Comparison of ENCODE assay signal across 17 mouse cellular contexts in genomic region chr12:95384248-95384964, GRCm38 (mm10).
A peak's percentile ranks its signal among the peaks of the same experiment; 100 is the strongest.
DNase-seq lines count a peak whose midpoint lies in the region; ATAC-seq and TF ChIP-seq lines count a peak whose summit lies in the region.
"Had no signal": no experiment of that assay in that cellular context is flagged by ENCODE, and none has a peak within 500 bp of the region (broad histone marks: within the 10 kb centered on the region; RNA-seq: fewer than 3 reads in every experiment).

No protein-coding gene starts in this region.

- H3K9ac ChIP-seq in kidney, embryonic 15.5 days, result no peak overlapping the region
- H3K9ac ChIP-seq in intestine, embryonic 14.5 days (ENCODE audit: low read length), result no peak overlapping the region
- no peak overlapping the region for H3K9ac ChIP-seq in limb, embryonic 14.5 days (ENCODE audit: low read depth, low read length, severe bottlenecking)
- H3K9ac ChIP-seq: embryonic facial prominence, embryonic 12.5 days; forebrain, postnatal 0 days; liver, embryonic 12.5 days; neural tube, embryonic 12.5 days had no signal

- H3K4me3 ChIP-seq in kidney, embryonic 15.5 days (replicated peaks), result no peak overlapping the region
- no peak overlapping the region for H3K4me3 ChIP-seq in kidney, adult 2 months (ENCODE audit: insufficient read depth, low read depth, low read length)
- no peak overlapping the region for H3K4me3 ChIP-seq in intestine, embryonic 14.5 days (ENCODE audit: low read depth, low read length)
- no peak overlapping the region for H3K4me3 ChIP-seq in limb, embryonic 14.5 days (replicated peaks; ENCODE audit: low read length)
- H3K4me3 ChIP-seq: embryonic facial prominence, embryonic 12.5 days; liver, embryonic 12.5 days; neural tube, embryonic 12.5 days had no signal

- no peaks in the 10 kb centered on the region for H3K9me3 ChIP-seq in kidney, embryonic 15.5 days (replicated peaks)
- no peaks in the 10 kb centered on the region for H3K9me3 ChIP-seq in intestine, embryonic 14.5 days (ENCODE audit: control insufficient read depth, low read length)
- H3K9me3 ChIP-seq in limb, embryonic 14.5 days (ENCODE audit: control insufficient read depth, low read length), result no peaks in the 10 kb centered on the region
- H3K9me3 ChIP-seq: embryonic facial prominence, embryonic 12.5 days; liver, embryonic 12.5 days; neural tube, embryonic 12.5 days had no signal

- no peak for TF ChIP-seq POLR2A in kidney, adult 2 months (IDR thresholded peaks at IDR 0.05; ENCODE audit: low read depth, low read length)
- no peak for TF ChIP-seq POLR2A in limb, embryonic 14.5 days (IDR thresholded peaks at IDR 0.05; ENCODE audit: borderline replicate concordance, extremely low read depth, insufficient read depth, insufficient read length)

- H3K27me3 ChIP-seq in kidney, embryonic 15.5 days, result no peaks in the 10 kb centered on the region
- no peaks in the 10 kb centered on the region for H3K27me3 ChIP-seq in kidney, adult 2 months (replicated peaks; ENCODE audit: control insufficient read depth, insufficient read depth, low read length)
- H3K27me3 ChIP-seq in intestine, embryonic 14.5 days (replicated peaks; ENCODE audit: control insufficient read depth, insufficient read depth, low read length), result no peaks in the 10 kb centered on the region
- H3K27me3 ChIP-seq in limb, embryonic 14.5 days (ENCODE audit: control insufficient read depth, insufficient read depth, low read length), result no peaks in the 10 kb centered on the region
- H3K27me3 ChIP-seq: embryonic facial prominence, embryonic 12.5 days; liver, embryonic 12.5 days; neural tube, embryonic 12.5 days had no signal

- TF ChIP-seq CTCF in kidney, adult 2 months (conservative IDR thresholded peaks at IDR 0.05; ENCODE audit: insufficient read depth, insufficient read length, low read depth, low read length), result no peak

- no peak for DNase-seq in kidney, adult 2 months
- peak; percentile 2 for DNase-seq in ZHBTc4 (ENCODE audit: low read depth, low spot score)
- no peak for DNase-seq in intestine, embryonic 14.5 days (ENCODE audit: low spot score)
- DNase-seq in limb, embryonic 14.5 days (ENCODE audit: low spot score), result peak; percentile 49
- no peak for DNase-seq in ovary, adult 18-20 months (ENCODE audit: low spot score)
- no peak for DNase-seq in frontal cortex, postnatal 25 days (ENCODE audit: low spot score in 2 of 2)
- no peak for DNase-seq in cerebellum, adult 9-11 months
- DNase-seq: cerebellum, postnatal 10 days; forebrain, postnatal 0 days; heart, adult 18-20 months; layer of hippocampus, postnatal 36 days; thymus, postnatal 36 days had no signal

- peak; percentile 56; the same call in 1 of the 2 replicates for ATAC-seq in kidney, embryonic 15.5 days (replicated peaks; ENCODE audit: low FRiP score)
- ATAC-seq in intestine, embryonic 14.5 days (replicated peaks; ENCODE audit: low FRiP score, low TSS enrichment, low read depth), result peak; percentile 78; the same call in 1 of the 2 replicates
- no peak for ATAC-seq in limb, embryonic 14.5 days (ENCODE audit: low FRiP score, low read depth)
- ATAC-seq: forebrain, postnatal 0 days; inflammation-experienced regulatory T-cells, adult 6 months; liver, embryonic 12.5 days had no signal

- no peak overlapping the region for H3K4me2 ChIP-seq in kidney, embryonic 15.5 days
- no peak overlapping the region for H3K4me2 ChIP-seq in intestine, embryonic 14.5 days (ENCODE audit: low read length)
- no peak overlapping the region for H3K4me2 ChIP-seq in limb, embryonic 14.5 days (replicated peaks; ENCODE audit: low read depth, low read length, severe bottlenecking)
- H3K4me2 ChIP-seq: embryonic facial prominence, embryonic 12.5 days; liver, embryonic 12.5 days; neural tube, embryonic 12.5 days had no signal

- WGBS in kidney, embryonic 15.5 days, result 25% methylated on average over 3 of the region's 3 CpGs
- 34% methylated on average over 3 of the region's 3 CpGs for WGBS in kidney, adult 2 months
- WGBS in intestine, embryonic 14.5 days, result 19% methylated on average over 3 of the region's 3 CpGs
- 17% methylated on average over 3 of the region's 3 CpGs for WGBS in limb, embryonic 14.5 days

- H3K27ac ChIP-seq in kidney, embryonic 15.5 days, result no peak overlapping the region
- no peak overlapping the region for H3K27ac ChIP-seq in kidney, adult 2 months (ENCODE audit: insufficient read depth, low read depth, low read length)
- no peak overlapping the region for H3K27ac ChIP-seq in intestine, embryonic 14.5 days (ENCODE audit: low read depth)
- no peak overlapping the region for H3K27ac ChIP-seq in limb, embryonic 14.5 days (replicated peaks; ENCODE audit: low read depth, low read length)
- H3K27ac ChIP-seq: embryonic facial prominence, embryonic 12.5 days; liver, embryonic 12.5 days; neural tube, embryonic 12.5 days had no signal

- no peaks in the 10 kb centered on the region for H3K4me1 ChIP-seq in kidney, embryonic 15.5 days
- no peaks in the 10 kb centered on the region for H3K4me1 ChIP-seq in kidney, adult 2 months (ENCODE audit: control insufficient read depth, insufficient read depth, low read length)
- H3K4me1 ChIP-seq in intestine, embryonic 14.5 days (replicated peaks; ENCODE audit: control insufficient read depth, insufficient read depth, low read length), result no peaks in the 10 kb centered on the region
- H3K4me1 ChIP-seq in limb, embryonic 14.5 days (ENCODE audit: control insufficient read depth, insufficient read depth, low read length), result 0 out of 2 replicates have a peak, but pooled peaks cover 2% of the 10 kb centered on the region
- H3K4me1 ChIP-seq: embryonic facial prominence, embryonic 12.5 days; liver, embryonic 12.5 days; neural tube, embryonic 12.5 days had no signal

- H3K36me3 ChIP-seq in kidney, embryonic 15.5 days, result no peaks in the 10 kb centered on the region
- no peaks in the 10 kb centered on the region for H3K36me3 ChIP-seq in kidney, adult 2 months (ENCODE audit: control insufficient read depth, insufficient read depth, low read length)
- no peaks in the 10 kb centered on the region for H3K36me3 ChIP-seq in intestine, embryonic 14.5 days (ENCODE audit: control insufficient read depth, insufficient read depth, low read length)
- no peaks in the 10 kb centered on the region for H3K36me3 ChIP-seq in limb, embryonic 14.5 days (ENCODE audit: control insufficient read depth, insufficient read depth, low read length)
- H3K36me3 ChIP-seq: embryonic facial prominence, embryonic 12.5 days; liver, embryonic 12.5 days; neural tube, embryonic 12.5 days had no signal

Comparison
In these comparisons a context has a peak if more than half of its experiments do, and no peak if none do; other contexts are left out.
1. DNase-seq: peak in ZHBTc4 (single experiment) and limb, embryonic 14.5 days (single experiment); none in kidney, adult 2 months (single experiment), intestine, embryonic 14.5 days (single experiment), ovary, adult 18-20 months (single experiment), frontal cortex, postnatal 25 days (0 of 2) and cerebellum, adult 9-11 months (single experiment).